Mouse (Mus musculus) lung, adult 2 months (tissue): ENCODE results near the gene Wdr74.

Source experiments
- CTCF ChIP-seq: fragments of 200-500 bp; IDR thresholded peaks from 2 replicates; pipeline ENCODE4 v1.5.1; 2011; ENCODE audit warnings: mild to moderate bottlenecking, low read length, control low read depth; ENCODE audit not compliant: insufficient read depth
- POLR2A ChIP-seq: fragments of 200-500 bp; IDR thresholded peaks from 2 replicates; pipeline ENCODE4 v1.6.1; 2011; ENCODE audit warnings: low read depth, mild to moderate bottlenecking, control low read depth, low read length, borderline replicate concordance; ENCODE audit errors: extremely low read depth

DNA sequence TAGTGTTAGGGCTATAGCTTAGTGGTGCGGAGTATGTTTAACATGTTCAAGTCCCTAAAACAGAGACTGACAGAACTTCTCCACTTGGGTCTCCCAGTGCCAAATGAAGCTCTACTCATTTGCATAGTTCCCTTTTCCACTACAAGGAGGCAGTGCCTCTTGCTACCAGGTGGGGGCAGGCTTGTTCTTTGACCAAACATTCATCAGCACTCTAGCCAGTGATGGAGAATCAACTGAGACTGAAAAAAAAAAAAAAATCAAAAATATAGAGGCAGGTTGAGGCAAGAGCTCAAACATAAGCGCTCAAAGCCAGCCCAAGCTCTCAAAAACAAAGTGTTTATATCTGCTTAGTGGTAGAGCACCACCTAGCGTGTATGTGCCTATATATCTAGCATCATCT is 17.3 kb upstream of the Wdr74 start:
- TF ChIP-seq CTCF (peak; percentile 62; the same call in 1 of the 2 replicates), POLR2A (no peak)
